Mouse (Mus musculus) regulatory T cell (primary cell): Measurements from ENCODE around the gene Ddx41.

Experiments
- in situ Hi-C: fragments of 300-600 bp; cut with MboI, MseI; formaldehyde crosslinking; loops from one replicate; pipeline ENCODE4 v1.15.1; 2025; ENCODE audit warnings: high pct_unique_total_duplicates

The Ddx41 gene

DNA sequence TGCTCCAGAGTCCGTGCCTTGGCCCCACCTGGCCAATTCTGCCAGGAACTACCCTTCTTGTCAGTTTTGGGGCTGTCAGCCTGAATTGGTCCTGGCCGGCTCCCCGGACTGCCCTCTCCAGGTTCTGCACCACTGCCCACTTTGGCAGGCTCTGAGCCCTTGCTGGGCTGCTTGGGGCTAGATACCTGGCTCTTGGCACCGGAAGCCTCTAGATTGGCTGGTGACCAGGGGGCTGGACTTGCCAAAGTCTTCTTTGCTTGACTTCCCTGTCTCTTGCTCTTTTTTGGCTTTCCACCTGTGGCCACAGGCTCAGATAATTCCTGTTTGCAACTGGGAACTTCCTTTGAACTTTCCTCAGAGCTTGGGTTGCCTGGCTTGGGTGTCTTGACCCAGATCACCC lies 6.4 kb upstream of the Ddx41 start:
- in situ Hi-C loops: no loop called here

DNA sequence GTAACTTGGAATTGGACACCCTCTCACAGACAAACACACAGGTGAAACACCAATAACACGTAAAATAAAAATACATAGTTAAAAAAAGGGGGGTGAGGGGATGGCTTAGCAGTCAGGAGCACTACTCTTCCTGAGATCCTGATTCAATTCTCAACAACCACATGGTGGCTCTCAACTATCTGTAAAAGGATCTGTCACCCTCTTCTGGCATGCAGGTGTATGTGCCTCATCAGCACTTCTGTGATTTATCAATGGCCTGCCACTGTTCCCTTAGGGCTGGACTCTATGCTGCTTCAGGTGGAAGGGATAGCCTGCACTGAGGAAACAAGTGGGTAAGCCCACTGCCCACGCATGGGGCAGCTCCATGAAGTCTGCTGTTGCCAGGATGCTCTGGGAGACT lies 4.5 kb upstream of the Ddx41 start:
- in situ Hi-C loops: no loop called here

DNA sequence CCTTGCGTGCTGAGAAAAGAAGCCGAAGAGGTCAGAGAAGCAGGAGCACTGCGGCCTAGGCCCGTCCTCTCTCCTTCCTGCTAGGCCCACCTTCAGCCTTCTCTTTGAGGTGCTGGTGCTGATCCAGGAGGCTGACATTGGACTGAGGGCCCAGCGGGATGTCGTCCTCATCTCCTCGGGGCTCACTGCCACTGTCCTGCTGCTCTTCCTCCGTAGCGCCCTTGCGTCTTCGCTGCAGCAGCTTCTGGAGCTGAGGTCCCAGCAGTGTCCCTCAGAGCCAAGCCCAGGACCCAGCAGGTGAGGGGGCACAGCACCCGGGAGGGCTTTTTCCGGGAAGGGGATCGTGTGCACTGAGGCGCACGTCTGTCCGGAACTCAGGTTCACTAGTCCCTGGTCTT lies 663 bp downstream of the Ddx41 start:
- in situ Hi-C loops: loop anchor here (10.0 kb wide), 1 partner anchor 331 kb away; the partner anchor contains the start of gene Nsd1

DNA sequence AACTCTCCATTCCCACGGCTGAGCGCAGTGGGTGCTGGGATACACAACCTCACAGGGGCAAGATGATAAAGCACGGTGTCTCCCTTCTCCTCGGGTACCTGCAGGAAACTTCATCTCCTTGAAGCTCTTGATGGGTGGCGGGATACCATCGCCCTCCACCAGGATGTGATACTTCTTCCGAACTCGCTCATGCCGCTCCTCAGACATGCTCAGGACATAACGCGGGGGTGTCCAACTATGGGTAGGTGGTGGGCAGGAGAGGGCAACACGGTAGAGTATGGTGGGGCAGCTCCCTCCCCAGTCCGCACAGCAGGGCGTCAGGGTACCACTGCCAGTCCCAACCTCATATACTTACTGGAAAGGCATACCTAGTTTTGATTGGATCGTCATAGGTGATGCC lies 1.3 kb downstream of the Ddx41 start:
- in situ Hi-C loops: loop anchor here (10.0 kb wide), 1 partner anchor 330 kb away; the partner anchor contains the start of gene Nsd1

DNA sequence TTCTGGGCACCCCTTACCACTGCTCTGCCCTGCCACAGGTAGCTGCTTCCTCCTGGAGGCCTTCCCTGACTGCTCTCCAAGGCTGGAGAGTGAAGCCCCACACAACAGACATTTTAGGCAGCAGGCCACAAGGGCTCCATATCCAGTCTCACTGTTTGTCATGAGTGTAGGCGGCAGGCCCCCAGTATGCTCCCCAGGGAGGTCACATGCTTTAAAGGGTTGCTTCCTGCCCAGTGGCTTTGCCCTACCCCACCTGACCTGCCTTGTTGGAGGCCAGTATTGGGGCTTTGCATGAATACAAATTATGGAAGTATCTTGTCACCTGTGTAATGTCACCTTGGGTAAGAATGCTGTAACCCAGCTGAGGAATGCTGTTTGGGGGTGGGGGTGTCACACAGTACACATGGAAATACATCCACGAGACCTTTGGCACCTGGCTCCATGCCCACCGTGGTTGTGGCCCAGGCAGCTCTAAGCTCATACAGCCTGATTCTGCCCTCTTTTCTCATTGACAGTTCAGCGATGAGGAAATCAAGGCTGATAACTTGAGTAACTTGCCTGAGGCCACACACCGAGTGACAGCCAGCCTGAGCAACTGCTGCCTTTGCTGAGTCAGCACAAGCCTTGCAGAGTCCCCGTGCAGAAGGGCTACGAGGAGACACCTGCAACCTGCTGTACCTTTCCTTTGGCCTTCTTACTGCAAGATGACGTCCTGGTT lies 7.1 kb downstream of the Ddx41 start, which contains the start of gene Dok3:
Gene Dok3, minus strand, starts transcription at position 99 of the 718 bp plus-strand sequence.
- in situ Hi-C loops: no loop called here

DNA sequence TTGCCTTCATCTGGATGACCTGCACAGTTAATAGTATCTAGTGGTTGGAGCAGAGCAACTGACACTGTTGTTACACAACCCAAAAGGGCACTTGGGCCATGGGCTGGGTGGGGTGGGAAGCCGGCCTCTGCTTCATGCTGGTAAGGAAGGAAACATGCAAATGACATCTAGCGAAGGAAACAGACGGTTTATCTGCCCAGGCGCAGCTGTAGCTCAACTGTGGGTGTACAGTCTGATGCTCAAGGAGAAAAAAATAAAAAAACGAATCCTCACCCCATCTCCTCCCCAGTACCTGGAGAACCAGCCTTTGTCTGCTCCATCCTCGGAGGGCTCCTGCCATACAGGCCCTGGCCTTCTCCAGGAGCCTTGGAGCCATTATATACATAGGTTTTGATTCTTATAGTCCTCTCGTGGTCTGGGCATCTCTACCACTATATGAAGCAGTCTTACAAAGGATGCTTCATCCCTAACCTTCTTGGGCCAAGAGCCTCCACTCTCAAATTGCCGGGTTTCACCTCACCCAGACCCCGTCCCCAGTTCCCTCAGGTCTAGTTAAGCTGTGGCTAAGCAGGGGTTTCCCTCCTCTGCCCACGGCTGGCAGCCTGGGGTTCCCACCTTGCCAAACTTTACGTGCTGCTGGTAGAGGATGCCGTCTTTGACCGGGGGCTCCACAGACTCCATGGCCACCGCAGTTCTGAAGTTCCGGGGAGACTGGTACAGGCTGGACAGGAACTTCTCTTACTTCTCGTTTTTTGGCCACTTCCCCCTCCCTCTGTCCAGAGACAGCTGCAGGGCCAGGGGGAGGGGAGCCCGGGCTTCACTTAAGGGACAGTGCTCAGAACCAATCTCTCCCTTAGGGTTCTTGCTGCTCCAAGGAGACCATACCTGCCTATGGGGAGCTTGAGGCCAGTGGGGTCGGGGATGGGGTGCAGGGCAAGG lies 8.4 kb downstream of the Ddx41 start:
- in situ Hi-C loops: no loop called here

DNA sequence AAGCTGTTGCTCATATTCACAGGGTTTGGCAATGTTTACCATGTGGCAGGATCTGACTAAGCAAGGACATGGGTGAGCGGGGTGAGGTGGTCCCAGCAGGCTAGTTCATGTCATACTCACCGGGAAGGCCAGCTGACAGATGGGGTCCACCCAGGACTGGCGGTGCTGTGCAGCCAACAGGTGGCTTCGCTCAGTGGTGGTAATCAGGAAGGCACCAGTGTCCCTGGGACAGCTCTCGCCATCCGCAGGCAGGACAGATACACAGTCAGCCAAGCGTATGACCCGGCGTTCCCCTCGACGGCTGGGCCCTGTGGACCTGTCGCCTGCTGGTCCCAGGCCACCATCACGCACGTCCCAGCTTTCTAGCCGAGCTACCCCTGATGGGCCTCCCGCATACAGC lies 9.2 kb downstream of the Ddx41 start:
- in situ Hi-C loops: no loop called here

DNA sequence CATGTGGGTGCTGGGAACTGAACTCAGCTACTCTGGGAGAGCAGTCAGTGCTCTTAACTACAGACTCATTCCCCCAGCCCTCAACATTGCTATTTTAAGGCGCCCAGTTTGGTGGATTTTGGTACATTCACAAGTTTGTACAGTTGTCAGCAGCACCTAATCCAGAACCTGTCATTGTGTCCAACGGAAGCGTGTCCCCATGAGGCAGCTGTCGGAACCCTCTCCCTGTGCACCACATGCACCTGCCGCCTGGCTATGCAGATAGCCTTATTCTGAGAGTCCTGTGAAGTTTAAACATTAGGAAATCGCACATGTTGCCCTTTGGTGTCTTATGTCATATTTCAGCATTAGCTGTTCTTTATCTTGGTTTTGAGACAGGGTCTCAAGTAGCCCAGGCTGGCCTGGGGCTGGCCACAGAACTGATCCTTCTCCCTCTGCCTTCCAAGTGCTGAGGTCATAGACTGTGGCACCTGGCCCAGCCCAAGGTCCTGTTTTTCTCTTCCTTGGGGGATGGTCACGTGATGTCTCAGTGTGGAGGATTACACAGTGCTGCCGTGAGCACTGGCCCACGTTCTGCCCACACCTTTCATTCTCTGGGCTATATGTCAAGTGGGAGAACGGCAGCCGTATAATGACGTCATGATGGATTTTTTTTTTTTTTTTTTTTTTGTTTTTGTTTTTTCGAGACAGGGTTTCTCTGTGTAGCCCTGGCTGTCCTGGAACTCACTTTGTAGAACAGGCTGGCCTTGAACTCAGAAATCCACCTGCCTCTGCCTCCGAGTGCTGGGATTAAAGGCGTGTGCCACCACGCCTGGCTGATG lies 10.5 kb downstream of the Ddx41 start:
- in situ Hi-C loops: no loop called here

DNA sequence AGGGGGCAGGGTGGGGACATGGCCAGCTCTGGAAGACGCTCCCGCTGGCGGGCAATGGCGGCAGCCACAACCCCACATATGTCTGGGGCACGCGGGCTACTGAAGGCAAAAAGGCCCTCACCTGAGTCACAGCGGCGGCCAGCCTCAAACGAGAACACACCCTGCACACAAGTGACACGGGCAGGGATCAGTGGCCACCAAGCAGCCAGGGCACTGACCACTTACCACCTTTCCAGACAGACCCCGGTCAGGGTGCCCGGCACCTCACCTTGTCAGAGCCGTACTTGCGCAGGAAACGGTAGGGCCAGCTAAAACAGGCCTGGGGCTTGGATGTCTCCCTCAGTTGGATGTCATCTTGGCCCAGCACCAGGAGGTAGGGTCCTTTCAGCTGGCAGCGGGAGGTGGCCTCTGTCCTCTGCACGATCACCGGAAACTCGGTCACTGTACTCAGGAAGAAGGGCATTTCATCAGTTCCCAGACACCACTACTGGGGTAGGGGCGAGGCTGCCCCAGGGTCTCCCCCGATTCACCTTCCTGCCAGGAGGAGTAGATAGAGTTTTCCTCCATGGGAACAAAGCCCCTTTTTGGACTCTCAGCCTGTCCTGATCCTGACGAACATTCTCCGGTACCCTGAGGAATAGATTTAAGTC lies 12.4 kb downstream of the Ddx41 start:
- in situ Hi-C loops: loop anchor here (5.0 kb wide), 1 partner anchor 122 kb away; no protein-coding TSS in a partner anchor

DNA sequence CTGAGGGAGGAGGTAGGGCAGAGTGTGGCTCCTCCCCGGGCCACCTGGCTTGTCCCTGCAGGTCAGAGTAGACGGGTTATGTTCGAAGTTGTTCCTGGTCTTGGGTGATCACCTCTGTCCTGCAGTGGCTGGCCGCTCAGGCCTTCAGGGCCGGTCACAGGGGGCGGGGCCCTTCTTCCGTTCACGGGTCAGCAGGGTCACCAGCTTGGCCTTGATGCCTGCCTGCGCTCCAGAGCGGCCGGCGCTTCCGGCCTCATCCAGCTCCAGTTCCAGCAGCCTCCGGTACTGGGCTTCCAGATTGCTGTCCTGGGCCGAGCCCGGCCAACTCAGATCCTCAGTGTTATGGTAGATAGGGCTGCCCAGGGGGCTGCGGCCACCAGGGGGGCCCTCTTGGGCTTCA lies 13.2 kb downstream of the Ddx41 start:
- in situ Hi-C loops: loop anchor here (5.0 kb wide), 1 partner anchor 121 kb away; no protein-coding TSS in a partner anchor

DNA sequence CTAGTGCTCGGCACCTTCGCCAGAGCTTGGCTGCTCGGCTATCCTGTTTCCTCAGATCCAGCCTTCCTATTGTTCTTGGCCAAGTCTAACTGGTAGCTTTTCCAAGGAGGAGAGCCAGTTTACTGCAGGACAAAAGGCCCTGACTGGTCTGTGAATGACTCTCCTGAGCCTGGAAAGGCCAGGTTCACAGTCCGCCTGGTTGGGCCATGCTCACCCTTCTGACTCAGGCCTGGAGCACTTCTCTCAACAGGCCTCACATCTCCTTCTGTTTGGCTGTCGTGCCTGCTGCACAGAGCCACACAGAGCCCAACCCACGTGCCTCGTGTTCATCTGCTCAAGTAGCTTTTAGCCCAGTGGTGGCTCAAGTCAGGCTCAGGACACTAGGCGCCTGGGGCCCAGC lies 13.7 kb downstream of the Ddx41 start:
- in situ Hi-C loops: loop anchor here (5.0 kb wide), 1 partner anchor 120 kb away; no protein-coding TSS in a partner anchor

DNA sequence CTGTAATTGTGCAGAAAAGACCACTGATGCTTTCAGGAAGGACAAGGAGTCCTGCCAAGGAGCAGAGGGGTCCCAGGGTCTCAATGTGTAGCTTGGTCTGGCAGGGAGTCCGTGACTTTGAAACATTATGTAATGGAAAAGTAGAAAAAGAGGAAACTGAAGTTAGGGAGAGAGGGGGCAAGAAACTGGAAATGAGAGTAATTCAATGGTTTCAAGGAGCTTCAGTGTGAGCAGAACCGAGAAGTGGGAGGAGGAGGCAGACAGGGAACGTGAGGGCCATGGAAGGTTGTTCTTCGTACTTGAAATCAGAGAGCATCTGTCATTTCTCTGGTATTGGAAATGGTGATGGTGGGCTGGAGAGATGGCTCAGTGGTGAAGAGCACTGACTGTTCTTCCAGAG lies 16.9 kb downstream of the Ddx41 start:
- in situ Hi-C loops: loop anchor here (5.0 kb wide), 1 partner anchor 117 kb away; no protein-coding TSS in a partner anchor

DNA sequence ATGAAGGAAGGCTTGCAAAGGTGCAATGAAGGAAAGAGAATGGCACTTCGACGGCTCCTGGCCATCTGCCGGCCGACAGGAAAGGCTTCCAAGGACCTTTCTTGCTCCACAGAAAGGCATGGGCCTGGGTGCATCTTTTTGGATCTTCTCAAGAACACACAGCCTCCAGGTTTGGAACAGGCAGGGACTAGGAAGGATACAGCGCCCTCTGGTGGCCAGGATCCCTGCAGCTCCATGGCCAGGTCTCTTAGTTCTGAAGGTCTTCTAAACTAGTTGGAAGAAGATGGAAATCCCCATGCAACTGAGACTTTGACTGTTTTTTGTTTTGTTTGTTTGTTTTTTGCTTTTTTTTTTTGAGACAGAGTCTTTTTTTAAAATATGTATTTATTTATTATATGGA lies 19.5 kb downstream of the Ddx41 start:
- in situ Hi-C loops: no loop called here

DNA sequence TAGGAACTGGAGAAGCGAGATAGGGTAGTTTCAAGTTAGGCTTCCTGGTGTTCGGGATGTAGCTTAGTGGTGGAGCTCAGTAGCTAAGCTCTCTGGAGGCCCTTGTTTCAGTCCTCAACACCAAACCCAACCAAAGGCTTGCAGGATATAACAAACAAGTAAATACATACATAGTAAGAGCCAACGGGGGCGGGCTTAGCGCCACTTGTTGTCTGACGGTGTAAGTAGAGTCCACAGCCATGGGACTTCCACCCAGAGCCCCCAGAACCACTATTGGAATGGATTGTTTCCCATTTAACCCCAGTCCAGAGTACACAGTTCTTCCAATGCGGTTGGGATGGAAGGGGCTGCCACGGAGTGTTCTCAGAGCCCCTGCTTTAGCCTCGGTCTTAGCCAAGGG lies 22.6 kb downstream of the Ddx41 start:
- in situ Hi-C loops: loop anchor here (5.0 kb wide), 1 partner anchor 37 kb away; no protein-coding TSS in a partner anchor

DNA sequence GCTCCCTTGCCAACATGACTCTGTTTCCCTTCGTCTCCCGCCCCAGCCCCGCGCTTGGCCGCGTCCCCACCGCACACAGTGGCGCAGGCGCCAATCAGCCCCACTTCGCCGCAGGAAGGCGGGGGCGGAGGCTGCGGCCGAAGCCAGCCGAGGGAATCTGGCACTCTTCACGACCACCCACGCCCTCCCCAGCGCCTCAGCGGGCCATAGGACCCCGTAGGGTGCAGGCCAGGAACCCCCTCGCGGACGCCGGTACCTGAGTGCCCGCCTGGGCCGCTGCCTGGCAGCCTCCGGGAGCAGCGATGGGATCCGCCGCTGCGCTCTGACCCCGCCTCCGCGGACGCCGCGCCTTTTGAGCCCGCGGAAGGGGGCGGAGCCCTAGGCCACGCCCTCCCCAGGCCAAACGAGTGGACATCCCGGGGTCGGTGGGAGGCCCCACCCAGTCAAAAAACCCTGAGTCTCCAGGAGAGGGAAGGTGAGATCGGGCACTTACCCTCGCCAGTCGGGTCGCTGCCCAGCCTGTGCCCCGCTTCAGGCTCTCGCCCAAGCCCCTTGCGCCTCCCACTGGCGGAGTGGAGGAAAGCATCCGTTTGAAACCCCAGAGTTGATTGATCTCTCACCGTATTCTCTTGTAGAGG lies 23.2 kb downstream of the Ddx41 start, which contains the start of gene Pdlim7:
Gene Pdlim7, minus strand, starts transcription at position 566 of the 638 bp plus-strand sequence.
- in situ Hi-C loops: loop anchor here (5.0 kb wide), 1 partner anchor 36 kb away; no protein-coding TSS in a partner anchor

DNA sequence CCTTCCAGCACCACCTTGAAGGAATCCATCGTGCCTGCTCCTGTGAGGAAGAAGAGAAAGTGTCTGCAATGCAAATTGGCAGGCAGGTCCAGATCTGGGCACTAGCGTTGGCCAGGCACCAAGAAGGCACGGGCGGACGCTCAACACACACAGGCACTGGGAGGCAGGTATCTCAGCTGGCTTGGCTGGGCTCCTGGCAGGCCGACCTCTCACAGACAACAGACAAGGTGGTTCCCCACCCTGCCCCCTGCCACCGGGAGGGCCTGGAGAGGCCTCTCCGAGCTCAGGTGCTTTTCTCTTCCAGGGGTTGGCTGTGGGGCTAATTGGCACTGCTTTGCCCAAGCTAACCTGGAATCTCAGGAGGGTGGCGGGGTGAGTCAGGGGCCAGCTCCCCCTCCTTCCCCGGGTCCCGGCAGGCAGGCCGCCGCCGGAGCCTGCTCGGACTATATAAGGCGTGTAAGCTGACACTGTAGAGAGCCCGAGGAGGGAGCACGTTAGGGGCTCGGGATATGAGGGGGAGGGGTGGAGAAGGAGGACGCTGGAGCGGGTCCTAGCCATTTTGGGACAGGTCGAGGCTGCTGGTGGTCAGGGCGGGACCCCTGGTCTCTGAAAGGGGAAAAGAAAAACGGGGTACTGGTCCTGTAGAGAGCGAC lies 24.0 kb downstream of the Ddx41 start:
- in situ Hi-C loops: loop anchor here (5.0 kb wide), 1 partner anchor 35 kb away; no protein-coding TSS in a partner anchor

DNA sequence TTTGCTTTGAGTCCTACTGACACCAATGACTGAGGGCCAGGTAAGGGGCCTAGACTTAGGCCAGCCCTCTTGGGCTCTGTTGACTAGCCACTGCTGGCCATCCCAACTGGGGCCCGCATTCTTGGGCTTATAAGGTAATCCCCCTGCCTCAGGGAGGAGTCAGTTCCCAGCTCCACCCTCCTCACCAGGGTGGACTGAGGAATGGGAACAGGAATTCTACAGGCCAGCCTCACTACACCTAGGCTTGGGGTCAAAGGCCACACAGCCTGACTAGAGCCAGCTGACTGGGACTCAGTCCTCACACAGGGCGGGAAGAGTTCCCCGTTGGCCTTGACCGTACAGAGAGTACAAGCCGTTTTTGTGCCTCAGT lies 25.0 kb downstream of the Ddx41 start:
- in situ Hi-C loops: loop anchor here (5.0 kb wide), 1 partner anchor 34 kb away; no protein-coding TSS in a partner anchor

DNA sequence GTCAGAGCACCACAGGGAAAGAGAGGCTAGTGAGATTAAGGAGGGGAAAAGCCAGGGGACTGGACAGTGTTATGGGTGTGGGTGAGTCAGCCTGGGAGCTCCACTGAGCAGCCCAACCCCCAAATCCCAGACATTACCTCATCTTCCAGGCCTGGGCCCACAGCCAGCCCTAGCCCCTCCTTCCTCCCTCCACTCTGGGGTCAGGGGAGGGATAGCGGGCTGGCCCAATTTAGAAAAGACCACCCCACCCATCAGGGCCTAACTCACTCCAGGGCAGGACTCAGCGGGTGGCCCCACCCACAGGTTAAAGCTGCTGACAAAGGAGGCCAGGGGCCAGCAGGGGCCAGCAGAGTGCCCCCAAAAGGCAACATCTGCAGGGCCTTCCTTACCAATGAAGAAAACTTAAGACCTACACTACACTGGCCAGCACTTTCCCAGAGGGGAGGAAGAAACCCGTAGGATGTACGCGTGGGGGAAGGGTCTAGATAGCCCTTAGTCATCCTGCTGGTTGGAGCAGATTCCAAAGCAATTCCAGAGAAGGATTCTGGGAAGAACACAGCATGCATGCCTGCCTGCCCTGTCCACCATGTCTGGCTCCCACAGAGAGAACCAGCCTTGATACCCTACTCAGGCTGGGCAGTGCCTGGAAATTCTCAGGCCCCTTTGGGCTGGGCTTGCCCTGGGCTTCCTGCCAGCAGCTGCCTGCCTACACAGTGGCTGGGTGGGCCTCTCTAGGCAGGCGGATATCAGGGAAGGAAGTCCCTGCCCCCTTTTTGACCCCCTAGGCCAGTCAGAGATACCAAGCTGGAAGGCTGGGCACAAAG lies 25.6 kb downstream of the Ddx41 start:
- in situ Hi-C loops: loop anchor here (5.0 kb wide), 1 partner anchor 34 kb away; no protein-coding TSS in a partner anchor

DNA sequence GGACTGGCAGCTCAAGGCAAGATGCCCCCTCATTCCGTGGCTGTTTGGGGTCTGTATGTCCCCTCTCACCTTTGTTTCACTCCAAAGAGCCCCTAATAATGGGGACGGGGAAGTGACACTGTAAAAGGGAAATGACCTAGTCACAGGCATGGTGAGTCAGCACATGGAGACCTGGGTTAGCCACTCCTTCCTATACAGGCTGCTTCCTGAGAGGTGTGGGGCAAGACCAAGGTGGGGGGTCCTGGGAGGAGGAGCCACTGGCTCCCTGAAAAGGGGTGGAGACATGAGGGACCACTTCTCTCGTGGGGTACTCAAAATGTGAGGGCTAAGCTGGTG lies 26.2 kb downstream of the Ddx41 start:
- in situ Hi-C loops: loop anchor here (5.0 kb wide), 1 partner anchor 33 kb away; no protein-coding TSS in a partner anchor
